Mouse (Mus musculus) embryonic facial prominence, embryonic 12.5 days (tissue): ENCODE data around the gene Ntm. TPM values are rescaled to one million over a fixed set of nuclear protein-coding genes. Genes with fewer than 3 reads are reported as not detected.
A peak's percentile ranks its signal among the peaks of the same experiment; 100 is the strongest.

Experiments used
- ATAC-seq: fragments of 200-750 bp; cut with Nextera tagmentation; 2 replicates; pipeline ENCODE4 v1.8.0; 2017; ENCODE audit not compliant: insufficient number of reproducible peaks, insufficient read depth, low FRiP score, low TSS enrichment
- H3K27ac ChIP-seq: fragments of 300-500 bp; sonication (generic); 2 replicates; pipeline ENCODE4 v1.5.1; 2016; ENCODE audit warnings: mild to moderate bottlenecking
- H3K27me3 ChIP-seq: fragments of 300-500 bp; sonication (generic); 2 replicates; pipeline ENCODE4 v1.6.1; 2016; ENCODE audit warnings: mild to moderate bottlenecking, moderate library complexity
- H3K36me3 ChIP-seq: fragments of 300-500 bp; sonication (generic); 2 replicates; pipeline ENCODE4 v1.6.1; 2016; ENCODE audit warnings: mild to moderate bottlenecking
- H3K4me1 ChIP-seq: fragments of 300-500 bp; sonication (generic); 2 replicates; pipeline ENCODE4 v1.6.1; 2016
- H3K4me2 ChIP-seq: fragments of 300-500 bp; sonication (generic); replicated peaks from 2 replicates; pipeline ENCODE4 v1.6.1; 2016; ENCODE audit warnings: mild to moderate bottlenecking, moderate library complexity
- H3K4me3 ChIP-seq: fragments of 300-500 bp; sonication (generic); 2 replicates; pipeline ENCODE4 v1.5.1; 2016; ENCODE audit warnings: mild to moderate bottlenecking
- H3K9ac ChIP-seq: fragments of 300-500 bp; sonication (generic); 2 replicates; pipeline ENCODE4 v1.6.1; 2016; ENCODE audit warnings: mild to moderate bottlenecking, moderate library complexity
- H3K9me3 ChIP-seq: fragments of 300-500 bp; sonication (generic); 2 replicates; pipeline ENCODE4 v1.6.1; 2016; ENCODE audit warnings: mild to moderate bottlenecking, moderate library complexity
- WGBS: fragments of 180-500 bp; shearing (Covaris S2); methylation state at CpG from one replicate; pipeline ENCODE4 v1.1.7; 2016; 5-methylcytosine and 5-hydroxymethylcytosine counted together
- polyA plus RNA-seq: library from polyadenylated mRNA; unstranded; fragments of >200 nt; fragmentation: Nextera tagmentation; extraction: Ambion mirVana; gene quantifications from 2 replicates; pipeline ENCODE4 v1.2.1, GENCODE M21; 2016

The Ntm gene
- polyA plus RNA-seq, result 23.0 and 25.0 TPM in 2 replicates

DNA sequence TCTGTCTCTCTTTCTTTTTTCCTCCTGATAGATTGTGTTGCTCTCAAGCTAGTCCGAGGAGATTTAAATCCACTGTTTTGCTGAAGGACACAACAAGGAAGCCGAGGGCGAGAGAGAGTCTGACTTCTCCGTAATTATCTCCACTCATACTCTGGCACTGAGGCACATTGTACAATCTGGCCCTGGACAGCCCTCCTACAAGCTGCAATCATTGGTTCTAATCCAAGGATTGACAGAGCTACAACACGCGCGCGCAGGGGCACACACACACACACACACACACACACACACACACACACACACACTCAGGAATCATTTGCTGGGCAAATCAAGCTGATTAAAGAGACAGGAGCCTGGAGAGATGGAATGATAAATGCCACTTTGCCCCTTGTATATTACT, at the start of gene Ntm:
Gene Ntm (minus strand): TSS at position 164 of the 400 bp plus-strand sequence.
- Histone ChIP-seq H3K9ac (peak within 1 kb of the TSS; percentile 30), H3K36me3 (no peaks in the 10 kb centered on the region), H3K4me3 (peak within 1 kb of the TSS; percentile 44), H3K27ac (no peak within 1 kb of the TSS), H3K4me2 (peak within 1 kb of the TSS; percentile 81), H3K4me1 (peaks cover 22% of the 10 kb centered on the region), H3K27me3 (peaks cover 33% of the 10 kb centered on the region), H3K9me3 (no peaks in the 10 kb centered on the region)
- ATAC-seq, result no peak
- 20% methylated on average over 8 of the region's 8 CpGs for WGBS

DNA sequence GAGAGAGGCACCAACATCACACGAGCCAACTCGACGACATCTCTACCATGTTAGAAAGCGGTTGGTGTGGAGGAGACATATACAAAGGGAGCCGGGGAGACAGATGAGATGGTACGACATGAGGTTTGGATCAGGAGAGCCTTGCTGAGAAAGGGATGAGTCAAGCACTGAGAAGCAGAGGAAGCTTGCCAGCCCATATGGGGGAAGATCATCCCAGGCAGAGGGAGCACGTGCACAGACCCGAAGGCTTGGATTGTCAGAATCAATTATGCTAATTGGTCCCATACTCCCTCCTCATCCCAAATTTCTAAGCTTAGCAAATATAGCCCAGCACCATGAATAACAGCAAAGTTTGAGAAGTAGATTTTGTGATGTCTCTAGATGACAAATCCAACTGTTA, 42.8 kb upstream of the Ntm start:
- ATAC-seq, result no peak
- Histone ChIP-seq H3K4me3 (no peak overlapping the region), H3K4me1 (no peaks in the 10 kb centered on the region), H3K36me3 (no peaks in the 10 kb centered on the region), H3K9me3 (no peaks in the 10 kb centered on the region), H3K9ac (no peak overlapping the region), H3K4me2 (no peak overlapping the region), H3K27ac (no peak overlapping the region), H3K27me3 (no peaks in the 10 kb centered on the region)
- WGBS, result 72% methylated on average over 8 of the region's 8 CpGs

DNA sequence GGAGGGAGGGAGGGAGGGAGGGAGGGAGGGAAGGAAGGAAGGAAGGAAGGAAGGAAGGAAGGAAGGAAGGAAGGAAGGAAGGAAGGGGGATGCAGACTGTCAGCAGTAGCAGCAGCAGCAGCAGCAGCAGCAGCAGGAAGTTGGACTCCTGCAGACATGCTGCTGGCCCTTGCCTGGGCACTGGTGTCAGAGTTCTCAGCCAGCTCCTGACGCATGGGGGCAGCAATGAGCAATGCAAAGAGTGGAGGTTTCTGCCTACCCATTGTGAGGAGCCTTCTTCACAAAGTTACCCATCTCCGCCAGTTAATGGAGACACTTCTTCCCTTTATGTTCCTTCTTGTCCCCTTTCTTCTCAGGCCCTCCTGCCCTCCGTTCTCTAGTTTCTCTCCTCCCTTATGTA, 40.7 kb upstream of the Ntm start:
- H3K36me3 ChIP-seq, result no peaks in the 10 kb centered on the region
- H3K4me2 ChIP-seq, result no peak overlapping the region
- no peaks in the 10 kb centered on the region for H3K27me3 ChIP-seq
- H3K9me3 ChIP-seq, result no peaks in the 10 kb centered on the region
- 18% methylated on average over 3 of the region's 3 CpGs for WGBS
- no peak for ATAC-seq
- H3K27ac ChIP-seq, result no peak overlapping the region
- no peak overlapping the region for H3K4me3 ChIP-seq
- no peaks in the 10 kb centered on the region for H3K4me1 ChIP-seq
- H3K9ac ChIP-seq, result no peak overlapping the region

DNA sequence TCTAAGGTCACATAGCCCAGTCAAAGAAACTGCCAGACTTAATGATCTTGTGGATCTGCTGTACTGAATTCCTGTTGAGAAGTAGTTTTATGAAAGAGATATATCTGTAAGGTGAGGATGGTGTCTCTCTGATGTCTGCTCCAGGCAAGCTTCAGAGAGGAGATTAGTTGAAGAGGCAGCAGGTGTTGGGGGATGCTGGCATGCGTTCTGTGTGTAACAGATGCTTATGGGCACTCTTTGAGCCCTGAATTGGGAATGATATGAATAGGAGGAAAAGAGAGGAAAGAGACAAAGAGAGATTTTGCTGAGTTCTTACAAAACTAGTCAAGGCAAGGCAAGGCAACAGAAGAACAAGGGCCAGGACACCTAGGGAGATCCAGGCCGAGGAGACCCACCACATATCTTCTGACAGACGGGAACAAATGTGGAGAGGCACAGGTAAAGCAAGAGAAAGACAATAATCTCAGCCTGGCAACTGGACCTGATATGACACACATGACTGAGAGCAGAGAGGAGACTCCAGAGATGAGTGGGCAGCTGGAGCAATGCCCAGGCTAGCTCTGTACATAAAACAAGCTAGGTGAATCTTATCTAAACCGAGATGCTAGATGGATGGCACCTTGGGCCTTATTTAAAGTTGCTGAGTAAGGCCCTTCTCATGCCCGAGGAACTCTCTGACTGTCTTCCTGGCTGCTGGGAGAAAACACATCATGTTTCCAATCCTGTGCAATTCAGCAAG, 18.4 kb upstream of the Ntm start:
- Histone ChIP-seq H3K4me1 (no peaks in the 10 kb centered on the region), H3K4me3 (no peak overlapping the region), H3K27ac (no peak overlapping the region), H3K9me3 (no peaks in the 10 kb centered on the region), H3K9ac (no peak overlapping the region), H3K4me2 (no peak overlapping the region), H3K27me3 (no peaks in the 10 kb centered on the region), H3K36me3 (no peaks in the 10 kb centered on the region)
- WGBS, result 82% methylated on average over 5 of the region's 5 CpGs
- ATAC-seq, result no peak

DNA sequence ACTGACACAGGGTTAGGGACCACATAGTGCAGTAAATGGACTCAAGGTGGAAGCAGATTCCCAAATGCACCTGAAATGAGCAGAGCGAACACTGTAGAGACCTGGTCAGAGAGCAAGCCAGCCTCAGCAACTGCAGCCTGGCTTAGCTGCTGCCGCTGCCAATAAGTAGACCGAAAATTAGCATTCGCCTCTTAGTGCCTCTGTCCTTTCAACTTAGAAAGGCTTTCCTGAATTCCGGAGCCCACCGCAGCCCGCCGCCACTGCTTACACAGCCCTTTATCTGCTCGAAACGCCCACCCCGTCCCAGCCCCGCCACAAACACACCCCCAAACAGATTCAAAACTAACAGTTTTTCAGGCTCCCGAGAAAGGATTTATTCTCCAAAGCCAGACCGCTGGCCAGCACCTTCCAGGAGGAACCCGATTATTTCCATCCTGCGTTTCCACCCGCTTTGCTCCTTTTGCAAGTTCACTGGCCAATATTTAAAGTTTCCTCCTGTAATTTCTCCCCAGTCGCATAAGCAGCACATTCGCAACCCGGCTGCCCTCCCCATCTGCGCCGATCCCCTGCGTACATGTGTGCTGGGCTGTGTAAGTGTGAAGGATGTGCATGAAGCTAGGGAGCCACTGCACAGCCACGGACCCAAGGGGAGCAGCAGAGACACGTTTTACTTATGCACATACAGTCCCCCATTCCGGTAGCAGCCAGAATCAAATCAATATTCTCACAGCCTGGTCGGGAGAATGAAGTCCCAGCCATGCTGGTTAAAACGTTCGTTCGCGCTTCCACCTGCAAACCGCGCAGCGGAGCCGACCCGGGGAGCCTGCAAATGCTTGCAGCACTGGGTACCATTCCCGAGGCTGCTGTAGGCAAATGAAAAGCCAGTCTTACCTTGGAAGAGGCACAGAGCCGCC, 730 bp downstream of the Ntm start:
- H3K36me3 ChIP-seq, result no peaks in the 10 kb centered on the region
- H3K4me2 ChIP-seq, result peak overlapping the region; percentile 81
- H3K9ac ChIP-seq, result peak overlapping the region; percentile 30
- H3K4me1 ChIP-seq, result peaks cover 22% of the 10 kb centered on the region
- WGBS, result 1% methylated on average over 38 of the region's 38 CpGs
- peaks cover 33% of the 10 kb centered on the region for H3K27me3 ChIP-seq
- peak overlapping the region; percentile 44 for H3K4me3 ChIP-seq
- no peak overlapping the region for H3K27ac ChIP-seq
- H3K9me3 ChIP-seq, result no peaks in the 10 kb centered on the region
- ATAC-seq, result 0 out of 2 replicates have a peak, but pooled peaks have one; percentile 22

DNA sequence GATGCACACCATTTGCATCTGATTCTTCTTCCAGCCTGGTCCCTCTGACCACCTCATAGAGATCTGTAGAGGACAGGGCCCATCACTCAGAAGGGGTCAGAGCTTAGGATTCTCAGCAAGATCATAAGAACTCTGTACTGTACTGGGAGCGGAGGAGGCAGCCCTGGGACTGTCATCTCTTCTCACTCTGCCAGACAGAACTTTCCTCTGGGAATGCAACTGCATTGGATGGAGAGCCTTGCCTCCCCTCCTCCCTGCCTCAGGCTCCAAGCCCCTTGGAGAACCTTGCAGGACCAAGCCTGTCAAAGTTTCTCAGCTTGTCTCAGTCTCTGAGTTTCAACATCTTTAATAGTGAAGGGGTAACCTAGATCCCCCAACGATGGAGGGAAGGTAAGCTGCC, 1.4 kb downstream of the Ntm start:
- Histone ChIP-seq H3K27ac (no peak overlapping the region), H3K4me1 (peaks cover 22% of the 10 kb centered on the region), H3K4me3 (peak overlapping the region; percentile 44), H3K36me3 (no peaks in the 10 kb centered on the region), H3K9me3 (no peaks in the 10 kb centered on the region), H3K27me3 (peaks cover 33% of the 10 kb centered on the region), H3K9ac (no peak overlapping the region), H3K4me2 (peak overlapping the region; percentile 81)
- WGBS, result 48% methylated on average over 2 of the region's 2 CpGs
- ATAC-seq, result no peak

DNA sequence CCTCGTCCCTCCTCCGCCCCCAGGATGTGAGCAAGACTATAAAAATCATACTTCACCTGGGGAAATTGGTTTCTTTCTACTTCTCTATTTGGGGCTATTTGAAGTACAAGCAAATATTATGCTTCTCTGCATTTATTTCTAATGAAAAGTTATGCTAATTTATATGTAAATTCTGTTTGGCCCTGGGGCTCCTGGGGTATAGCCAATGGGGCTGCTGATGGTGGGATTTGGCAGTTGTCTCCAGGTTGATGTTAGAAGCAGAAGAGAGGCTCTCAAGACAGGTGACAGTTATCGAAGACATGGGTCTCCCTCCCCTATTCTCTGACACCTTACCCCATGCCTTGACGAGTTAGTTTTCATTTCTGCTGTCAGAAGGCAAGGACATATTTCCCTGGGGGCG, 2.2 kb downstream of the Ntm start:
- peaks cover 33% of the 10 kb centered on the region for H3K27me3 ChIP-seq
- no peak overlapping the region for H3K27ac ChIP-seq
- no peak overlapping the region for H3K4me2 ChIP-seq
- ATAC-seq, result no peak
- H3K36me3 ChIP-seq, result no peaks in the 10 kb centered on the region
- 74% methylated on average over 5 of the region's 5 CpGs for WGBS
- H3K4me3 ChIP-seq, result no peak overlapping the region
- H3K4me1 ChIP-seq, result peaks cover 22% of the 10 kb centered on the region
- H3K9me3 ChIP-seq, result no peaks in the 10 kb centered on the region
- no peak overlapping the region for H3K9ac ChIP-seq

DNA sequence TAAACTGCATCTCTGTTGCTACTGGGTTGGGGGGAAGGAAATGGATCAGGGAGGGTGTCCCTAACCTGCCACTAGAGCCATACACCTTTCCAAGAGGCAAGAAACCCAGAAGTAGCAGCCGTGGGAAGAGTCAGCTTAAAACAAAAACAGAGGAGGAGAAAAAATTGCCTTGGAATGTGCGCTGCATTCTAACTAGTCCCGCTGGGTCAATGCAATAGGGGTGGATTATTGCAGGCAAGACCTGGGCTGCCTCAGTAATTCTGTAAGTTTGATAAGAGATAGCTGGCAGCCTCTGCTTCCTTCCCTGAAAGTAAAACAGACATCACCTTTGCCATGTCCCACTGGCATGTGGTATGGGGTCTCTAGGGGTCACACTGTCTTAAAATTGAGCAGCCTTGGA, 2.7 kb downstream of the Ntm start:
- H3K27ac ChIP-seq, result no peak overlapping the region
- H3K4me3 ChIP-seq, result no peak overlapping the region
- no peak overlapping the region for H3K9ac ChIP-seq
- H3K4me2 ChIP-seq, result no peak overlapping the region
- H3K4me1 ChIP-seq, result peaks cover 22% of the 10 kb centered on the region
- H3K9me3 ChIP-seq, result no peaks in the 10 kb centered on the region
- peaks cover 33% of the 10 kb centered on the region for H3K27me3 ChIP-seq
- 22% methylated on average over 3 of the region's 3 CpGs for WGBS
- H3K36me3 ChIP-seq, result no peaks in the 10 kb centered on the region
- no peak for ATAC-seq

DNA sequence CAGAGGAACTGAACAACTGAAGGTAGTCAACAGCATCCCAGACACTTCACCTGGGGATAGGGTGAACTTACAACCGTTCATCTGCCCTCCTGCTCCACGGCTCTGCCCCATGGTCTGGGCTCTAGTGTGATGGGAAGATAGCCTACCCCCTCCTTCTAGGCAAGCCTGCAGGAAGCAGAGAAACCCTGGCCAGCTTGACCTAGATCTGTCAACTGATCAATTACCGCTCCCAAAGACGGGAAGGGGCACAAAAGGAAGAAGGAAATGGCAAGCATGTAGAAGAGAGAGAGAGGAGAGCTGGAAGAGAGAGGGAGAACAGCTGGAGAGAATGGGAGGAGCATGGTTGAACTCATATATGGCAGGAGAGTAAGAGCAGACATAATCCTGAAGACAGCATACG, 6.0 kb downstream of the Ntm start:
- Histone ChIP-seq H3K27me3 (peaks cover 16% of the 10 kb centered on the region), H3K4me3 (no peak overlapping the region), H3K9ac (no peak overlapping the region), H3K27ac (no peak overlapping the region), H3K9me3 (no peaks in the 10 kb centered on the region), H3K36me3 (no peaks in the 10 kb centered on the region), H3K4me2 (no peak overlapping the region), H3K4me1 (peaks cover 9% of the 10 kb centered on the region; the same call in 1 of the 2 replicates)
- ATAC-seq, result no peak
- 67% methylated on average over 5 of the region's 5 CpGs for WGBS

DNA sequence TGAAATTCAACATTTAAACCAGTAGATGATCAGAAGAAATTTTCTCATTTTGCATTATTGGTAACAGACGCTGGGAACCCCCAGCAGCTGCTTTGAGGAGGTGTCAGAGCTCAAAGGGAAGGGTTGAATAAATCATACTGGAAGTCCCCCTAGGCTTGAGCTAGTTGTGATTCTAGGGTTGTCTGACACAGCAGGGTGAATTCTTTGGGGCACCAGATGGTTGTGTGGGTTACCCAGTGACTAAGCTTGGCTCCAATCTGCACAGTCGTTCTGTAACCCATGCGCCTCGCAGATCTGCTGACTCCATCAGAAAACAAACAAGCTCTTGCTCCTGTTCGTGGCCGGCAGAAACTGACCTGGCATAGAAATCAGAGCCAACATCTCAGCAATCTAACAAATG, 8.9 kb downstream of the Ntm start:
- H3K4me3 ChIP-seq, result no peak overlapping the region
- no peak overlapping the region for H3K9ac ChIP-seq
- H3K4me2 ChIP-seq, result no peak overlapping the region
- no peaks in the 10 kb centered on the region for H3K4me1 ChIP-seq
- 66% methylated on average over 6 of the region's 6 CpGs for WGBS
- H3K27ac ChIP-seq, result no peak overlapping the region
- H3K27me3 ChIP-seq, result no peaks in the 10 kb centered on the region
- no peaks in the 10 kb centered on the region for H3K9me3 ChIP-seq
- no peak for ATAC-seq
- H3K36me3 ChIP-seq, result no peaks in the 10 kb centered on the region

DNA sequence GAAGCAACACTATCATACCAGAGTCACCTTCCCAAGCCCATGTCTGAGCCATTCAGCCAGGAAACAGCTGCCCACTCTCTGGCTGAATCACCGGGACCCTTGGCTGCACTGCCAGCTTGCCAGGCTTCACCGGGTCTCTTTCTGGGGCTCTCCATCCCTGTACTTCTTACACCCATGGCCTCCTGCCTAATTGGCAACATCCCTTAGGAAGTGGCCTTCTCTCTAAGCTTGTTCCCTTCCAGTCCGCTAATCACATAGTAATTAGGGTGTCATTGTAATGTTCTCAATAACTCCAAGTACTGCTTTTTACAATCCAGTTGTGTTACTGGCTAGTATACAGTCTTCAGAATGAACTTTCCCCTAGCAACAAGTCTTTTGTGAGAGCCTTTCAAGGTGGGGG, 13.9 kb downstream of the Ntm start:
- 80% methylated on average over 3 of the region's 3 CpGs for WGBS
- H3K9ac ChIP-seq, result no peak overlapping the region

More for the DNA sequence above, 13.9 kb downstream of the Ntm start:
- Histone ChIP-seq H3K9me3 (no peaks in the 10 kb centered on the region), H3K27me3 (no peaks in the 10 kb centered on the region), H3K27ac (no peak overlapping the region), H3K4me1 (no peaks in the 10 kb centered on the region), H3K4me2 (no peak overlapping the region), H3K4me3 (no peak overlapping the region), H3K36me3 (no peaks in the 10 kb centered on the region)
- no peak for ATAC-seq
